Mouse (Mus musculus) ES-E14 (cell line): Measurements from ENCODE around the gene 9130230L23Rik.

Experiments used
- HCFC1 ChIP-seq: IDR thresholded peaks from 2 replicates; pipeline ENCODE4 v1.6.1; 2012; ENCODE audit warnings: low read length, inconsistent platforms, borderline replicate concordance; ENCODE audit not compliant: insufficient read depth
- ZNF384 ChIP-seq: IDR thresholded peaks from 2 replicates; pipeline ENCODE4 v1.6.1; 2012; ENCODE audit warnings: low read depth, low read length, inconsistent platforms

DNA sequence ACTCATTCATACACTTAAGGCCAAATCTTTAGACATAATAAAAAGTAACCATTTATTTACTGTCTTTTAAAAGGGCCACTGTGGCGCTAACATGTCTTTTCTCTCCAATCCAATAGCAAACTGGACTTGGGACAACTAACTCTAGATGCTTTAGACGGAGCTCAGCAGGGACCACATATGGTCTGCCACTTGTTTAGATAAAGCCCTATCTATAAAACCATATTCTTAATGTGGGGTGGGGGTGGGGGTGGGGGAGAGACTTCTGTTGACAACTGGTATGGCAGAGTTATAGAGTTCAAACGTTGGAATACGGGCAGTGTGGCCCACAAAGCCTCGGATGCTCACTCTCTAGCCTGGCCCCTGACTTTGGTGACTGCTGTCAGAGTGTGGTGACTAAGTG, 27.6 kb upstream of the 9130230L23Rik start:
- TF ChIP-seq HCFC1, result no peak
- no peak for TF ChIP-seq ZNF384
